Mouse (Mus musculus) myocyte (in vitro differentiated cells): ENCODE data around the gene Chmp5.

Experiments used
- CEBPB ChIP-seq: IDR thresholded peaks from 2 replicates; pipeline ENCODE4 v1.6.1; 2011; ENCODE audit warnings: mild to moderate bottlenecking, moderate library complexity; ENCODE audit not compliant: poor library complexity, insufficient read depth, severe bottlenecking
- E2F4 ChIP-seq: IDR thresholded peaks from one replicate; pipeline ENCODE4 v1.6.1; 2011; ENCODE audit warnings: mild to moderate bottlenecking, control low read depth, moderate library complexity; ENCODE audit not compliant: insufficient read depth
- MAX ChIP-seq: IDR thresholded peaks from one replicate; pipeline ENCODE4 v1.6.1; 2011; ENCODE audit warnings: low read depth, mild to moderate bottlenecking, control low read depth
- MYOG ChIP-seq, 3 experiments: IDR thresholded peaks; one replicate each; pipeline ENCODE4 v1.6.1; 2011; ENCODE audit warnings: control low read depth in 2 of 3, low read depth in 2 of 3, mild to moderate bottlenecking in 2 of 3; ENCODE audit not compliant: insufficient read length in 2 of 3, control insufficient read depth in 1 of 3, insufficient read depth in 1 of 3
- POLR2A ChIP-seq: IDR thresholded peaks from one replicate; pipeline ENCODE4 v1.6.1; 2011; ENCODE audit warnings: low read depth, mild to moderate bottlenecking, control low read depth, moderate library complexity; ENCODE audit not compliant: insufficient read length
- TCF12 ChIP-seq: IDR thresholded peaks from one replicate; pipeline ENCODE4 v1.6.1; 2011; ENCODE audit warnings: mild to moderate bottlenecking, control low read depth; ENCODE audit not compliant: poor library complexity, insufficient read depth, severe bottlenecking

- TF ChIP-seq MYOG (IDR thresholded peaks at IDR 0.05; ENCODE audit: control insufficient read depth in 1 of 3, insufficient read depth in 1 of 3, insufficient read length in 2 of 3, low read depth in 2 of 3) (no peak), CEBPB (no peak), TCF12 (no peak), E2F4 (no peak), POLR2A (no peak), MAX (no peak)
Measured at GRCm38 (mm10) chr4:40900612-40901011, 47.6 kb upstream of the Chmp5 start.
